Mouse (Mus musculus): Measurements from ENCODE around the gene Plgrkt. TPM values are rescaled to one million over a fixed set of nuclear protein-coding genes. Genes with fewer than 3 reads are reported as not detected.
A peak's percentile ranks its signal among the peaks of the same experiment; 100 is the strongest.

Gene Plgrkt
- polyA plus RNA-seq, 1 experiment from 2014 or later = 30.9 TPM

DNA sequence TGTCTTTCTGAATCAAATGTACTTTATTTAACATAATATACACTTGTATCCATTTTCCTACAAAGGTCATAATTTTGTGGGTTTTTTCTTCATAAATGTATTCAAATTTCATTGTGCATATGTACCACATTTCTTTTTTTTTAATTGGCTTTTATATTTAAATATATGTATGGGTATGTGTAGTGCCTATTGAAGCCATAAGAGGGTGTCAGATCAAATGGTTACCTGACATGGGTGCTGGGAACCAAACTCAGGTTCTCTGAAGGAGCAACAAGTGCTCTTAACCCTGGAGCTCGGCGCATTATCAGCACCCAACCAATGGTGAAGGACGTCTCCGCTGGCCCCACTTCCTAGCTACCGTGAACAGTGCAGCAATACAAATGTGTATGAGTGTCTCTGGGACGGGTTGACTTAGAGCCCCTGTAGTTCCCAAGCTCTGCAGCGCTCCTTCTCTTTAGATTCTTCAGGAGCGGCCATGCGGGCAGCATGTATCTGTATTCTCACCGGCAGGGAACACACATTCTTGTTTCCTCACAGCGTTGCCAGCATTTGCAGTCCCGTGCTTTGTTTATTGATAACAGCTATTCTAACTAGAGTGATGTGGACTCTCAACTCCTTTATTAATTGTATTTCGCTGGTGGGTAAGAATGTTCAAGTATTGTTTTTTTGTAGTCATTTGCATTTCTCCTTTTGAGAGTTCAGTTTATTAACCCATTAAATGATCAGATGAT is 40.2 kb downstream of the Plgrkt start:
- H3K9me3 ChIP-seq (replicated peaks) = no peaks in the 10 kb centered on the region
- DNase-seq (ENCODE audit: low spot score) = no peak
- no peak overlapping the region for H3K4me3 ChIP-seq
- 87% methylated on average over 13 of the region's 13 CpGs for WGBS
- no peaks in the 10 kb centered on the region for H3K36me3 ChIP-seq
- H3K4me1 ChIP-seq = peaks cover 11% of the 10 kb centered on the region
- H3K27ac ChIP-seq = no peak overlapping the region
- peaks cover 8% of the 10 kb centered on the region; the same call in 1 of the 2 replicates for H3K27me3 ChIP-seq (ENCODE audit: low read depth, poor library complexity, severe bottlenecking)

DNA sequence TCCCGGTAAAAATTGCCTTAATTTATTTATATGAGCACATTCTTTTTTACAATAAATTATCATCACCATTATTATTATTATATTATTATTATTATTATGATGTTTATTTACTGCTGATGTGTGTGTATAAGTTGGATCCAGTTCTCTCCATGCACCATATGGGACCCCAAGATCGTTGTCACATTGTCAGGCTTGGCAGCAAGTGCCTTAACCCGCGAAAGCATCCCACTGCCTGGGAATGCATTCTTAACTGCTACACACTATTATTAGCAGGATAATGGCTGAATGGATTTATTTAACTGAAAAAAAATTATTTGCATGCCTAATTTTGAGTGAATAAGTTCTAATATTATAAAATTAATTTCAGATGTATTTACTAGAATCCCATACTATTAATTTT is 40.8 kb downstream of the Plgrkt start:
- H3K27me3 ChIP-seq (ENCODE audit: low read depth, poor library complexity, severe bottlenecking) = peaks cover 8% of the 10 kb centered on the region; the same call in 1 of the 2 replicates
- WGBS = 93% methylated on average over 4 of the region's 4 CpGs
- no peaks in the 10 kb centered on the region for H3K9me3 ChIP-seq (replicated peaks)
- no peaks in the 10 kb centered on the region for H3K36me3 ChIP-seq
- no peak overlapping the region for H3K27ac ChIP-seq
- no peak overlapping the region for H3K4me3 ChIP-seq
- DNase-seq (ENCODE audit: low spot score) = no peak
- H3K4me1 ChIP-seq = peaks cover 11% of the 10 kb centered on the region

DNA sequence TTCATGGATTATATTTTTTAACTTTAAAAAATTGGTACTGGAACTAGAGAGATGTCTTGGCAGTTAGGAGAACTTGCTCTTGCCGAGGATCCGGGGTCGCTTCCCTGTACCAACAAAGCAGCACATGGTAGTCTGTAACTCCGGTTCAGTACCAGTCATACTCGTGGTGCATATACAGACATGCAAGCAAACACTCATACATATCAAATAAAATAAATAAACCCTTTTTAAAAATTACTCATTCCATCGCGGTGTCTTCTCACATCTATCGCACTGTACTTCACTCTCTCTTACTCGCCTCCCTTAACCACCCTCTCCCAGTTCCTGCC is 41.4 kb downstream of the Plgrkt start:
- H3K27ac ChIP-seq = peak overlapping the region; percentile 25; the same call in 1 of the 2 replicates

DNA sequence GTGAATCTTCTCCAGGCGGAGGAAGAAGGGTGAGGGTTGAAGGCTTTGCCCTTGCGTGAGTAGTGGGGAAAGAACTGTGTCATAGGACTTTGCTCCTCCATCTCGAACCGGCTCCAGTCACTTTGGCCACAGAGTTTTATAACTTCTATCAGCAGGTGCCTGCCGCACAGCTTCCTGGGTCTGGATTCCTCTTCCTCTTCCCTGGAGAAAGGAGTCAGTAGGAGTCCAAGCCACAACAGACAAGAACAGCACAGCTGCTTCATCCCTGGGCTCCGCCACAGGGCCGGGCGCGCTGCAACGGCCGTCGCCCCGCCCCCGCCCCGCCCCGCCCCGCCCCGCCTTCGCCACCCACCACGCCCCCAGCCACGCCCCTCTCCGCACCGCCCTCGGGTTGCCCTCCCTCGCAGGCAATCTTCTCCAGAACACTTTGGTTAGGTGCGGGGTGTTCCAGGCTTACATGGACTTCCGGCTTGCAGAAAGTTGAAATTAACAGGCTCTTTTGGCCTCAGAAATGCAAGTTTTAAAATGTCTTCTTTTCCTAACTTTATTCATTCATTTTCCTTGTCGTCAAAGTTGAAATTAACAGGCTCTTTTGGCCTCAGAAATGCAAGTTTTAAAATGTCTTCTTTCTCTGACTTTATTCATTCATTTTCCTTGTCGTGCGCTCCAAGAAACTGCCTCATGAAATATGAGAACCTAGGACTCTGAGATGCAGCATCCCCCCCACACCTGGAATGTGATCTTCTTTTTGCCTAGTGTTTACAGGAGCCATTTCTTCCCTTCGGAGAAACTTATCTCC is 41.9 kb downstream of the Plgrkt start, which contains the start of gene Insl6:
Gene Insl6 (minus strand): TSS at position 304 of the 799 bp plus-strand sequence.
- H3K4me1 ChIP-seq = peaks cover 11% of the 10 kb centered on the region
- H3K27ac ChIP-seq = peak within 1 kb of the TSS; percentile 25; the same call in 1 of the 2 replicates
- peak; percentile 90 for DNase-seq (ENCODE audit: low spot score)
- 5% methylated on average over 31 of the region's 31 CpGs for WGBS
- peak within 1 kb of the TSS; percentile 51 for H3K4me3 ChIP-seq
- H3K27me3 ChIP-seq (ENCODE audit: low read depth, poor library complexity, severe bottlenecking) = peaks cover 8% of the 10 kb centered on the region; the same call in 1 of the 2 replicates
- H3K9me3 ChIP-seq (replicated peaks) = no peaks in the 10 kb centered on the region
- no peaks in the 10 kb centered on the region for H3K36me3 ChIP-seq

More for the DNA sequence above, 41.4 kb downstream of the Plgrkt start:
- DNase-seq (ENCODE audit: low spot score) = no peak
- WGBS = 67% methylated on average over 9 of the region's 9 CpGs
- peaks cover 8% of the 10 kb centered on the region; the same call in 1 of the 2 replicates for H3K27me3 ChIP-seq (ENCODE audit: low read depth, poor library complexity, severe bottlenecking)
- peaks cover 11% of the 10 kb centered on the region for H3K4me1 ChIP-seq
- H3K36me3 ChIP-seq = no peaks in the 10 kb centered on the region
- H3K4me3 ChIP-seq = peak overlapping the region; percentile 51
- no peaks in the 10 kb centered on the region for H3K9me3 ChIP-seq (replicated peaks)

DNA sequence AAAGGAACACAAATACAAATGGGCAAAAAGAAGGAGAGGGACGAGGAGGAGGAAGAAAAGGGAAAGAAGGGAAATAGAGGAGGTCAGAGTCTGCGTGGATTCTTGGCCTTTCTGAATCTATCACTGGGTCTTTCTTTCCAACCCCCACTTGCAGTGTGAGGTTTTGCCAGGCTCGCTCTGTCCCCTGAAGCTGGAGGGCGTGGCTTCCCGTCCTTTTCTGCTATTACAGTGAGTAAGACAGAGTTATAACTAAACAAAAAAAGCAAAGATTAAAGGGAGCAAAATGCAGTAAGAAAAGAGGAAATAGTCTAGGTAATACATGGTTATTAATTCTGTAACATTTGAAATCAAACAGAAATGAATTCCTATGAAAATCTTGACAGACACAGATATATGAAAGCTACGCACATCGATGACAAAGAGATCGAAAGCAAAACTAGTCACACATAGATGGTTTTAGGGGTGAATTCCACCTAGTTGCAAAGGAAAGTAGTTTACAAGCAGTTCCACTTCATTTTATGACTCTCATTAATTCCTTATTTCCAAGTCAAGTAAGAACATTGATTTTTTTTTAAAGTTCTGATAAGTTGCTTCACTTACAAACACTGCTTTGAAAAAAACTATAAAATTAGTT is 43.7 kb downstream of the Plgrkt start:
- Histone ChIP-seq H3K4me1 (peaks cover 11% of the 10 kb centered on the region), H3K27ac (no peak overlapping the region), H3K9me3 (replicated peaks) (no peaks in the 10 kb centered on the region), H3K36me3 (no peaks in the 10 kb centered on the region), H3K4me3 (no peak overlapping the region), H3K27me3 (ENCODE audit: low read depth, poor library complexity, severe bottlenecking) (peaks cover 8% of the 10 kb centered on the region; the same call in 1 of the 2 replicates)
- WGBS = 77% methylated on average over 8 of the region's 8 CpGs
- no peak for DNase-seq (ENCODE audit: low spot score)

DNA sequence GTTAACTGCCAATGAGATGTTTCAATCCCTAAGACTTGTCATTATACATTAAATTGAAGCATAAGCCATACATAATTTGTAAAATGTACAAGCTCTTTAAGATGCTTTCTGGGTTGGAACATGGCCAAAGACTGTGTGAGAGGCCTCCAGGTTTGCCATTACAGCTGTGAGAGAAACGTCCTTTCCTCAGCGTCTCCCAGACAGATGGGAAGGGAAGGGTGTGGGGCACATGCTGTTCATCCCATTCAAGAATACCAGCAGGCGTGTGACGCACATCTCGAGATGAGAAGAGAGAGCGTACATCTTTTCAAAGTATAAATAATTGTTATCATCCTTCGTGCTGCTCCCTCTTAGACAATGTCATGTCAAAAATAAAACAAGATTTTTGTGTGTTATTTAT is 54.5 kb downstream of the Plgrkt start:
- Histone ChIP-seq H3K27ac (no peak overlapping the region), H3K9me3 (replicated peaks) (no peaks in the 10 kb centered on the region), H3K4me3 (no peak overlapping the region), H3K36me3 (peaks cover 42% of the 10 kb centered on the region), H3K27me3 (ENCODE audit: low read depth, poor library complexity, severe bottlenecking) (no peaks in the 10 kb centered on the region), H3K4me1 (no peaks in the 10 kb centered on the region)
- 82% methylated on average over 7 of the region's 7 CpGs for WGBS
- no peak for DNase-seq (ENCODE audit: low spot score)

DNA sequence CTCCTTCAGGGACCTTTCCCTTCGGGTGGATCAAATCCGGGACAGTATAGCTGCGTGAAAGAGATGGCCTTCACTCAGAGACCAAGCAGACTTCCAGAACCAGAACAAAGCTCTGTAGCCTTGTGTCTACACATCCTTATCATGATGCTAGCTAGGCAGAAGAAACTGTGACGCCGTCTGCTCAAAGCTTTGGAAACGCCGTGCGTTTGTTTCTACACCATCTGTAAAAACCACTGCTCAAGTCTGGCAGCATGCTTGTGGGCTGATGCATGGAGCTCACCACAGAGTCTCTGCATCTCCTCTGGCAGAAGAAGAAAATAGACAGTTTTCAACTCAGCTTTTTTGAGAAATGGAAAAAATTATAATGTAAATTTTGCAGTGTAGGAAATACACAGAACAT is 55.4 kb downstream of the Plgrkt start:
- Histone ChIP-seq H3K9me3 (replicated peaks) (no peaks in the 10 kb centered on the region), H3K27me3 (ENCODE audit: low read depth, poor library complexity, severe bottlenecking) (no peaks in the 10 kb centered on the region), H3K4me3 (no peak overlapping the region), H3K36me3 (peaks cover 42% of the 10 kb centered on the region), H3K27ac (no peak overlapping the region), H3K4me1 (no peaks in the 10 kb centered on the region)
- WGBS = 94% methylated on average over 8 of the region's 8 CpGs
- no peak for DNase-seq (ENCODE audit: low spot score)

DNA sequence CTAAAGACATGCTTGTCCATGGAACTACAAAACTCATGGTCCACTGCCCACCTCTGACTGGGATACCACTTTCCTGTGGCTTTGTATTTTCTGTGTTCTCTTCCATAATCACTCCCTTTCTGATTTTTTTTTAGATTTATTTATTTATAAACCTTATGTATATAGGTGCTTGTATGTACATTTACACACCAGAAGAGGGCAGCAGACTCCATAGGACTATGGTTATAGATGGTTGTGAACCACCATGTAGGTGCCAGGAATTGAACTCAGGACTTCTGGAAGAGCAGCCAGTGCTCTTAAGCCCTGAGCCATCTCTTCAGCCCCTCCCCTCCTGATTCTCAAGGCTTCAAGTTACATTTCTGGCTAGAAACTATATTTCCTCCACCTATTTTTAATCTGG is 58.4 kb downstream of the Plgrkt start:
- H3K4me1 ChIP-seq = no peaks in the 10 kb centered on the region
- H3K27ac ChIP-seq = no peak overlapping the region
- H3K27me3 ChIP-seq (ENCODE audit: low read depth, poor library complexity, severe bottlenecking) = no peaks in the 10 kb centered on the region
- no peak for DNase-seq (ENCODE audit: low spot score)
- no peaks in the 10 kb centered on the region for H3K9me3 ChIP-seq (replicated peaks)
- H3K36me3 ChIP-seq = peaks cover 39% of the 10 kb centered on the region
- H3K4me3 ChIP-seq = no peak overlapping the region

DNA sequence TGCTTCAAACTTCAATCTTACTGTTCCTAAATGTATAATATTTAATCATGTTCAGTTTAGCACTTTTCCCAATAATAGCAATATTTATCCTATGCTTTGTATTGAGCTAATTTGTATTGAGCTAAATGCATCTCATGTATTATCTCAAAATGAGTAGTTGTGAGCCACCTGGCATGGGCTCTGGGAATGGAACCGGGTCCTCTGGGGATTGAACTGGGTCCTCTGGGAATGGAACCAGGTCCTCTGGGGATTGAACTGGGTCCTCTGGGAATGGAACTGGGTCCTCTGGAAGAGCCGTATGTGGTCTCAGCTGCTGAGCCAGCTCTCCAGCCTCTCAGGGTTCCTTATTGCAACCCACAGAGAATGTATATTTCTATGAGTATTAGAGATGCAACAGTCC is 65.1 kb downstream of the Plgrkt start:
- Histone ChIP-seq H3K9me3 (replicated peaks) (no peaks in the 10 kb centered on the region), H3K36me3 (peaks cover 44% of the 10 kb centered on the region), H3K27me3 (ENCODE audit: low read depth, poor library complexity, severe bottlenecking) (no peaks in the 10 kb centered on the region), H3K4me3 (no peak overlapping the region), H3K4me1 (no peaks in the 10 kb centered on the region), H3K27ac (no peak overlapping the region)
- WGBS = 92% methylated on average over 2 of the region's 2 CpGs
- DNase-seq (ENCODE audit: low spot score) = no peak

DNA sequence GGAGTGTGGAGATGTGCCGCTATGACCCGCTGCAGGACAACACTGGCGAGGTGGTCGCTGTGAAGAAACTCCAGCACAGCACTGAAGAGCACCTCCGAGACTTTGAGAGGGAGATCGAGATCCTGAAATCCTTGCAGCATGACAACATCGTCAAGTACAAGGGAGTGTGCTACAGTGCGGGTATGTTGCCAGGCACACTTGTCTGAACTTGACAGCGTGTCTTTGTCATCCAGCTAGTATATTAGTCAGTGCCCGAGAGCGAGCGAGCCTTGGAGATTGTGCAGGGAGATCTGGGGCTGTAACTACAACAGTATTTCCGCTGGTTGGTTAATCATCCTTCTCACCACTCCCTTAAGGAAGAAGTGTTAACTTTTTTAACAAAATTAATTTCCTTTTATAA is 66.3 kb downstream of the Plgrkt start:
- no peak for DNase-seq (ENCODE audit: low spot score)
- H3K36me3 ChIP-seq = peaks cover 51% of the 10 kb centered on the region
- H3K27me3 ChIP-seq (ENCODE audit: low read depth, poor library complexity, severe bottlenecking) = no peaks in the 10 kb centered on the region
- no peak overlapping the region for H3K4me3 ChIP-seq
- H3K4me1 ChIP-seq = no peaks in the 10 kb centered on the region
- no peak overlapping the region for H3K27ac ChIP-seq
- WGBS = 94% methylated on average over 13 of the region's 13 CpGs
- no peaks in the 10 kb centered on the region for H3K9me3 ChIP-seq (replicated peaks)
